Mouse (Mus musculus): ENCODE measurements at regions not wholly inside any gene's neighbourhood (a gene's known extent, or its start where the extent isn't known, plus 50 kb on each side); places are given as distances from the start of the nearest gene placed in this dataset.

DNA sequence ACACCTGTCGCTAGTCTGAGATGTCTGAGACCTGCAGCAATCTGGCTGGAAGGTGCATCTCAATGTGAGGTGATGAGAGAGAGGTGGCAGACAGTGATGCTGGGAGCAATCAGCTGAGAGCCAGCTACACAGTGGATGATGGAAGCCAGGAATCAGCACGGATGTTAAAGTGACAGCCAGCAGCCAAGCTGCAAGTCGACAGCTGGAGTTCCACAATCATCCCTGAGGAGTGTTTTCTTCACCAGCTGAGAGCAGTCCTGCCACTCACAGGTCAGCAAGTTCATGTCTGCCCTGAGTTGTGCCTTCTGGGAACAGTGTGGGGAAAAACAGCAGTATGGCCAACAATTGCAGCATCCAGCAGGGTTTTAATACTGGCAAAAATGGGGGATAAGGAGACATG is 422.3 kb downstream of the Glrx3 start:
- TF ChIP-seq CTCF (IDR thresholded peaks at IDR 0.05; ENCODE audit: low read depth), result no peak
- TF ChIP-seq EP300 (optimal IDR thresholded peaks at IDR 0.05), result no peak

Measured in stomach, postnatal 0 days (tissue).